Comparison of ENCODE assay signal across 13 mouse cellular contexts in genomic region chr11:32243205-32243955, GRCm38 (mm10). TPM values are rescaled to one million over a fixed set of nuclear protein-coding genes. Genes with fewer than 3 reads are reported as not detected.
DNase-seq lines count a peak whose midpoint lies in the region; ATAC-seq lines count a peak whose summit lies in the region.
"Had no signal": no experiment of that assay in that cellular context is flagged by ENCODE, and none has a peak within 500 bp of the region (broad histone marks: within the 10 kb centered on the region; RNA-seq: fewer than 3 reads in every experiment).

No protein-coding gene starts in this region.

- ATAC-seq in lung, embryonic 16.5 days (ENCODE audit: low read depth): peak; percentile 69; the same call in 1 of the 2 replicates
- ATAC-seq in embryonic facial prominence, embryonic 12.5 days (ENCODE audit: insufficient number of reproducible peaks, insufficient read depth, low FRiP score, low TSS enrichment): no peak
- no peak for ATAC-seq in liver, embryonic 12.5 days
- ATAC-seq: CD4-positive, CD25-positive, alpha-beta regulatory T cell, adult 4 months had no signal

- H3K9me3 ChIP-seq in lung, embryonic 16.5 days (ENCODE audit: control insufficient read depth, low read length): no peaks in the 10 kb centered on the region
- no peaks in the 10 kb centered on the region for H3K9me3 ChIP-seq in embryonic facial prominence, embryonic 12.5 days
- no peaks in the 10 kb centered on the region for H3K9me3 ChIP-seq in liver, embryonic 12.5 days (replicated peaks)

- H3K36me3 ChIP-seq in lung, embryonic 16.5 days (ENCODE audit: control insufficient read depth, insufficient read depth, low read length): peaks cover 11% of the 10 kb centered on the region
- H3K36me3 ChIP-seq in embryonic facial prominence, embryonic 12.5 days: peaks cover 61% of the 10 kb centered on the region
- peaks cover 90% of the 10 kb centered on the region for H3K36me3 ChIP-seq in liver, embryonic 12.5 days

- peak overlapping the region; percentile 33; the same call in 1 of the 2 replicates for H3K27ac ChIP-seq in lung, embryonic 16.5 days (ENCODE audit: low read length)
- peak overlapping the region; percentile 30; the same call in 1 of the 2 replicates for H3K27ac ChIP-seq in embryonic facial prominence, embryonic 12.5 days
- H3K27ac ChIP-seq in liver, embryonic 12.5 days: peak overlapping the region; percentile 99

- WGBS in lung, embryonic 16.5 days: 63% methylated on average over 7 of the region's 7 CpGs
- WGBS in embryonic facial prominence, embryonic 12.5 days: 50% methylated on average over 7 of the region's 7 CpGs
- 69% methylated on average over 7 of the region's 7 CpGs for WGBS in liver, embryonic 12.5 days (ENCODE audit: insufficient replicate concordance)

- DNase-seq in heart, adult 18-20 months: peak; percentile 19 to 48
- DNase-seq in heart, postnatal 4 days: no peak
- DNase-seq in lung, postnatal 36 days: no peak
- DNase-seq in cerebellum, adult 8-10 months: no peak
- DNase-seq in spleen, adult 18-20 months: no peak
- DNase-seq: adrenal gland, postnatal 14 days; thymus, adult 18-20 months had no signal

- no peak overlapping the region for H3K4me2 ChIP-seq in lung, embryonic 16.5 days (ENCODE audit: low read depth, low read length)
- H3K4me2 ChIP-seq in embryonic facial prominence, embryonic 12.5 days (replicated peaks): no peak overlapping the region
- peak overlapping the region; percentile 17; the same call in 1 of the 2 replicates for H3K4me2 ChIP-seq in liver, embryonic 12.5 days

- no peak overlapping the region for H3K4me3 ChIP-seq in lung, embryonic 16.5 days (ENCODE audit: low read length)
- H3K4me3 ChIP-seq in embryonic facial prominence, embryonic 12.5 days: no peak overlapping the region
- no peak overlapping the region for H3K4me3 ChIP-seq in liver, embryonic 12.5 days

- no peaks in the 10 kb centered on the region for H3K4me1 ChIP-seq in lung, embryonic 16.5 days (replicated peaks; ENCODE audit: control insufficient read depth, insufficient read depth, low read length)
- H3K4me1 ChIP-seq in embryonic facial prominence, embryonic 12.5 days: 0 out of 2 replicates have a peak, but pooled peaks cover 5% of the 10 kb centered on the region
- peaks cover 93% of the 10 kb centered on the region for H3K4me1 ChIP-seq in liver, embryonic 12.5 days

- H3K9ac ChIP-seq in lung, embryonic 16.5 days (ENCODE audit: low read length): no peak overlapping the region
- no peak overlapping the region for H3K9ac ChIP-seq in embryonic facial prominence, embryonic 12.5 days
- peak overlapping the region; percentile 81 for H3K9ac ChIP-seq in liver, embryonic 12.5 days

- no peaks in the 10 kb centered on the region for H3K27me3 ChIP-seq in lung, embryonic 16.5 days (ENCODE audit: control insufficient read depth, insufficient read depth, low read depth, low read length)
- no peaks in the 10 kb centered on the region for H3K27me3 ChIP-seq in embryonic facial prominence, embryonic 12.5 days
- H3K27me3 ChIP-seq in liver, embryonic 12.5 days (replicated peaks): no peaks in the 10 kb centered on the region

RNA-seq across cellular contexts. Expression of gene Mpg, which starts 17.1 kb away (rescaled TPM):
- 1 to 10 TPM; 5.6 TPM for total RNA-seq in heart, adult 18-20 months (2021)
- 10 to 100 TPM; 10.4 to 11.3 TPM for total RNA-seq in heart, postnatal 4 days (2021)
- polyA plus RNA-seq in lung, embryonic 16.5 days (2015; fragmentation: Nextera tagmentation; extraction: Ambion mirVana): 35.9 and 37.9 TPM in 2 replicates
- 36.0 and 36.5 TPM in 2 replicates for polyA plus RNA-seq in embryonic facial prominence, embryonic 12.5 days (2016; fragmentation: Nextera tagmentation; extraction: Ambion mirVana)
- polyA plus RNA-seq in liver, embryonic 12.5 days (2016; fragmentation: Nextera tagmentation; extraction: Ambion mirVana): 25.7 and 27.2 TPM in 2 replicates

RNA-seq across cellular contexts. Expression of gene Rhbdf1, which starts 21.3 kb away (rescaled TPM):
- total RNA-seq in heart, adult 18-20 months (2021): 10 to 100 TPM; 19.2 to 19.3 TPM
- 10 to 100 TPM; 31.9 to 33.0 TPM for total RNA-seq in heart, postnatal 4 days (2021)
- polyA plus RNA-seq in lung, embryonic 16.5 days (2015; fragmentation: Nextera tagmentation; extraction: Ambion mirVana): 70.9 and 71.2 TPM in 2 replicates
- polyA plus RNA-seq in embryonic facial prominence, embryonic 12.5 days (2016; fragmentation: Nextera tagmentation; extraction: Ambion mirVana): 46.5 and 49.8 TPM in 2 replicates
- 12.0 and 14.1 TPM in 2 replicates for polyA plus RNA-seq in liver, embryonic 12.5 days (2016; fragmentation: Nextera tagmentation; extraction: Ambion mirVana)
- total RNA-seq: megakaryocyte-erythroid progenitor cell, adult 5-6 weeks had no signal

RNA-seq across cellular contexts. Expression of gene Nprl3, which starts 24.1 kb away (rescaled TPM):
- total RNA-seq in heart, adult 18-20 months (2021): 10 to 100 TPM; 22.6 to 28.5 TPM
- total RNA-seq in heart, postnatal 4 days (2021): 10 to 100 TPM; 27.1 to 32.1 TPM
- polyA plus RNA-seq in lung, embryonic 16.5 days (2015; fragmentation: Nextera tagmentation; extraction: Ambion mirVana): 45.2 and 46.2 TPM in 2 replicates
- polyA plus RNA-seq in embryonic facial prominence, embryonic 12.5 days (2016; fragmentation: Nextera tagmentation; extraction: Ambion mirVana): 47.9 and 48.2 TPM in 2 replicates
- polyA plus RNA-seq in liver, embryonic 12.5 days (2016; fragmentation: Nextera tagmentation; extraction: Ambion mirVana): 34.6 and 39.1 TPM in 2 replicates

RNA-seq across cellular contexts. Expression of gene Hba-x, which starts 32.8 kb away (rescaled TPM):
- not detected for total RNA-seq in heart, adult 18-20 months (2021)
- under 1 TPM in 1 of 2 experiments, not detected in 1; 0.52 TPM for total RNA-seq in heart, postnatal 4 days (2021)
- 64.4 and 68.2 TPM in 2 replicates for polyA plus RNA-seq in lung, embryonic 16.5 days (2015; fragmentation: Nextera tagmentation; extraction: Ambion mirVana)
- polyA plus RNA-seq in embryonic facial prominence, embryonic 12.5 days (2016; fragmentation: Nextera tagmentation; extraction: Ambion mirVana): 1,599 and 1,804 TPM in 2 replicates
- polyA plus RNA-seq in liver, embryonic 12.5 days (2016; fragmentation: Nextera tagmentation; extraction: Ambion mirVana): 1,859 and 1,982 TPM in 2 replicates
- total RNA-seq: adrenal gland, postnatal 14 days; layer of hippocampus, adult 18-20 months; megakaryocyte-erythroid progenitor cell, adult 5-6 weeks had no signal
- polyA plus RNA-seq: CD4-positive, CD25-positive, alpha-beta regulatory T cell, adult 4 months had no signal

RNA-seq across cellular contexts. Expression of gene Snrnp25, which starts 38.2 kb away (rescaled TPM):
- 10 to 100 TPM; 11.1 to 12.3 TPM for total RNA-seq in heart, adult 18-20 months (2021)
- 10 to 100 TPM; 14.4 to 15.6 TPM for total RNA-seq in heart, postnatal 4 days (2021)
- 49.2 and 52.1 TPM in 2 replicates for polyA plus RNA-seq in lung, embryonic 16.5 days (2015; fragmentation: Nextera tagmentation; extraction: Ambion mirVana)
- 69.3 and 71.1 TPM in 2 replicates for polyA plus RNA-seq in embryonic facial prominence, embryonic 12.5 days (2016; fragmentation: Nextera tagmentation; extraction: Ambion mirVana)
- 103 TPM in 2 replicates for polyA plus RNA-seq in liver, embryonic 12.5 days (2016; fragmentation: Nextera tagmentation; extraction: Ambion mirVana)

Comparison
In these comparisons a context has a peak if more than half of its experiments do, and no peak if none do; other contexts are left out.
1. DNase-seq: peak in heart, adult 18-20 months (2 of 2); none in heart, postnatal 4 days (single experiment), lung, postnatal 36 days (single experiment), cerebellum, adult 8-10 months (single experiment) and spleen, adult 18-20 months (0 of 2).
2. H3K27ac ChIP-seq: peak in every context shown above with its lines; median percentile 99 in liver, embryonic 12.5 days; 33 in lung, embryonic 16.5 days; 30 in embryonic facial prominence, embryonic 12.5 days.